Mouse (Mus musculus) retina, embryonic 14.5 days (tissue): ENCODE measurements around the gene Igf1r.

ENCODE experiments used
- DNase-seq: peaks from one replicate; pipeline ENCODE4 v3.0.0-alpha.2; 2015; ENCODE audit warnings: low spot score

Gene Igf1r

GRCm38 (mm10) chr7:68053002-68053624 lies 100.5 kb downstream of the Igf1r start:
- no peak for DNase-seq

DNA sequence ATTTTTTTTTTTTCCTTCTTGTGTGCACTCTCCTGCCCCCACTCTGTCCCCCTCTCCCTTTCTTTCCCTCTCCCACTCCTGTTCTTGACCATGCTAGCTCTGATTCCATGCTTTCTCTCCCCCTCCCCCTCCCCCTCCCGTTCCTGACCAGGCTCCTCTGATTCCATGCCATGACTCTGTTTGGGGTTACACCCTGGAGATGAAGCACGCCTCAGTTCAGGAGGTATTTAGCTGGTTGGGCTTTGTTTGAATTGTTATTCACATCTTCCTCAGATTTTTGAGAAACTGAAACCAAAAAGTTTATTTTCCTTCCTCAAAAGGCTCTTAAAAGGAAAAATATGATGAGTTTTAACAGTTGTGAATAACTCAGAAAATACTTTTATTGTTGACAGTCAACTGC lies 101.9 kb downstream of the Igf1r start:
- DNase-seq: no peak

GRCm38 (mm10) chr7:68054956-68055355 lies 102.3 kb downstream of the Igf1r start:
- DNase-seq: no peak

DNA sequence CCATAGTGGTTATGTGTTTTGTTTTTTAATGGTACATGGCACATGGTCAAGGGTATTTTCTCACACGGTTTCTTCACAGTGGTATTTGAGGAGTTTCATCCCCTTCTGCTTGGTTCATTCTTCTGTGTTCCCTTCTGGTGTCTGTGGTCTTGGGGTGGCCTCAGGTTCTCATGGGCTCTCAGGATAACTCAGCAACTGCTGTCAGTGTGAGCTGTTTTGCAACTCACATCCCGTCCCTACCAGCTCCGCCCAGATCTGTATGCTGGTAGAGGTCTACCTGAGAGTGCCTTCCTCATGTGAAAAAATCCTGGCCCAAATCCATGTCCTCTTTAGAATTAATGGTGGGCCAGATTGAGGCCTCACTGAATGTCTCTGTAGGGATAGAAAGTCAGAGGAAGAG lies 104.4 kb downstream of the Igf1r start:
- DNase-seq: no peak

DNA sequence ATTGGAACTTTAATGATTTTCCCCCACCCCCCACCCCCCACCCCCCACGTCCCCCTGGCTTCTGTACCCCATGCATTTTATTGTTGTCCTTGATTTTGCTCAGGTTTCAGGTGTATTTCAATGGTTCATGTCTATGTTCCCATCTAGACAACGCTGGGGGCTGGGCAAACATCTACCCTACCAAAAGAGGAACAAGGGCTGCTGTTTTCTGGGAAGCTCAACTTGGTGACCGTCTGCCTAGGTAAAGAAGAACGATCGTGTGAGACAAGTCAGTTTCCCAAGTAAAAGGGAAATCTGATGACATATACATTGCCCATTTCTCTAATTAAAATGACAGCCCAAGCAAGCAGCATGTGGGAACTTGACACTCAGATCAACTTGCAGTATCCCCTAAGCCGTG lies 107.1 kb downstream of the Igf1r start:
- no peak for DNase-seq

- no peak for DNase-seq
These were observed 108.8 kb downstream of the Igf1r start for GRCm38 (mm10) chr7:68061434-68061833.

- no peak for DNase-seq
These were observed 109.7 kb downstream of the Igf1r start for GRCm38 (mm10) chr7:68062170-68062848.

- DNase-seq: no peak
These were observed 110.2 kb downstream of the Igf1r start for GRCm38 (mm10) chr7:68062849-68063208.

DNA sequence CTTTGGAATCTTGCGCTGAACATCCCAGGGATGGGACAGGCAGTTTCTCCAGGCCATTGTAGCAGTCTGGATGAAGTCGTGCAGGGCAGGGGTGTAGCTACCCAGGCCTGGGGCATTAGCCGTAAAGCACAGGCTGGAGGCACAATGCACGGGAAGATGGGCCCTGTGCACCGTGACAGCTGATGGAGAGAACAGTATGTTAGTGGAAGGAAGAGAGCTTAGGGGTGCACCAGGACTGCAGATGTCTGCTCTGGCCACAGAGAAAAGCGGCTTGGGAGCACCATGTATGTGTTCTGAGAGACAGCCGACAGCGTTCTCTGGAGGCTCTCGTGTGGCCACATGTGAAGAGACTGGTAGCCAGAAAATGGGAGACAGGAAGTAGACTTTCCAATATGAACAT lies 111.1 kb downstream of the Igf1r start:
- no peak for DNase-seq

DNA sequence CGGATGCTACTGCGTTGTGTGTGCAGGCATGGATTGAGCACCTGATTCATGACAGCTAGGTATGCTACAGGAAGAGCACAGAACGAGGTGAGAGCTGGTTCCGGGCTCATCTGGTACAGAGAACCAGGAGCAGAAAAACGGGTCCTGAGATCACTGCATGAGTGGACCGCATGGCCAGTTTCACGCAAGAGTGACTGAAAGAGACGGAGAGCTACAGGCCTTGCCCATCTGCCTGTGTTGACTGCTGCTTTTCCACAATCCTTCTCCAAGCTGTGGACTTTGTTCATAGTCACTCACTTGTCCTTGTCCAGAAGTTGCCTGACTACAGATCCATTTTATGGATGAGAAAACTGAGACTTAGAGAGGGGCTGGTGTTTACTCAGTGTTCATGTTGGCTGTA lies 111.5 kb downstream of the Igf1r start:
- no peak for DNase-seq

DNA sequence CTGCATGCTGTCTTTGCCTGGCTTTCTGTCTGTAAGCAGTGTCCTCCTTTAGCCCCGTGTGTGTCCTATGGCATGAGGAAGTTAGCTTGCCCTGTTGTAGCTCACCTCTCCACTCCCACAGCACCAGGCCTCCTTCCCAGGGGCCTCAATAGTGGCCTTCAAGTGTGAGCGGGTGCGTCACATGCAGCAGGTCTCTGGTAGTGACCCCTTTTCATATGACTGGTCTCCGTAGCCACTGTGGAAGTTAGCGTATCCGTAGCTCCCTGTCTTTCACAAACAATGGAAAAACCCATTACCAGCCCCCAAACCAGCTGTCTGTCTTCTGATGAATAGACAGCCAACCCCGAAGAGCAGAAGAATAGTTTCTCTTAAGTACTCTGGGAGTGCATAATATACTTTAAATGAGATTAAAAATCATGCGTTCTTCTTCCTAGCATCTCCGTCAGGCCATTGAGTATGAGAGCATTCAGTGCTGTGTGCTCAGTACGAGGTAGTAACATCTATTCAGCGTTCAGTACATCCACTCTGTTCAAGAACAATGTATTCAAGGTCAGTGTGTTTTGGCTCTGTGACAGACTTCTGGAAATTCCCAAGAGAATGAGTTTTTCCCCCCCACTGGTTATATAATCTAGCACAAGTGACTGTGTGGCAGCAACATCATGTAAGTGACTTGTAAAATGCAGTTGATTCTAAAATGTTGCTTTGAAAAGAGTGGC lies 112.2 kb downstream of the Igf1r start:
- no peak for DNase-seq

- no peak for DNase-seq
These were observed 113.3 kb downstream of the Igf1r start for GRCm38 (mm10) chr7:68065904-68066303.

DNA sequence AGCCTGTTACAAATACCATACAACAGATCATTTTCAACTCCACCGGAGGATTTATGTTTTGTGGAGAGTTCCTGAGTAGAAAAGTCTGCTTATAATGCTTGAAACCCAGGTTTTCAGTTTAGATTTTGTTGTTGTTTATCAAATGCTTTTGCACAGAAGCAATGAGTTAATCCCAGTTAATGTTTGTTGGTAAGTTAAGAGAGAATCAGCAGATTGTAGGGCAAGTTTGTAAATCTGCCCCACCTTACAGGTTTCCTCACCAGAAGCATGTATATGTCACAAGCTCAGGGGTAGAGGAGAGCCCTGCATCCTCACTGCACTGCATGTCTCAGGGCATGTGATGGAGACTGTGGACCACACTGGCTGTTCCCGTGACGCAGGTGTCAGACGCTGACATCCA lies 114.7 kb downstream of the Igf1r start:
- DNase-seq: no peak

DNA sequence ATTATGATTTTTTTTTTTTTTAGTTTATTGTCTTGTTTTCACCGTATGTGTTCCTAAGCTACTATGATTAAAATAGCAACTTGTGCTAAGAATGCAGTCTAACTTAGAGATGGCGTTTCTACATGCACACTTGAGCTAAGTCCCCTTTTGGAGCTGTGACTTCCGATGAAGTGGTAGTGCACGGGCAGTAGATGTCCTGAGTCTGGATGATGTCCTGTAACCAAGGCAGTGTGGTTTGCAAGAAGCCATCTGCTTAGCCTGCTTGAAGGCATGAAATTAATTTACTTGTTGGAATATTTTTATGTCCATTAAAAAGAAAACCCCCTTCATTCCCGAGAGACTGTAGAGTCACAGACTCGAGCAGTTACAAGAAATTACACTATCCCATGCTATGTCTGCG lies 116.7 kb downstream of the Igf1r start:
- no peak for DNase-seq

- DNase-seq: no peak
These were observed 117.4 kb downstream of the Igf1r start for GRCm38 (mm10) chr7:68070030-68070429.

- no peak for DNase-seq
These were observed 118.0 kb downstream of the Igf1r start for GRCm38 (mm10) chr7:68070626-68071025.

- DNase-seq: no peak
These were observed 118.4 kb downstream of the Igf1r start for GRCm38 (mm10) chr7:68071050-68071449.

DNA sequence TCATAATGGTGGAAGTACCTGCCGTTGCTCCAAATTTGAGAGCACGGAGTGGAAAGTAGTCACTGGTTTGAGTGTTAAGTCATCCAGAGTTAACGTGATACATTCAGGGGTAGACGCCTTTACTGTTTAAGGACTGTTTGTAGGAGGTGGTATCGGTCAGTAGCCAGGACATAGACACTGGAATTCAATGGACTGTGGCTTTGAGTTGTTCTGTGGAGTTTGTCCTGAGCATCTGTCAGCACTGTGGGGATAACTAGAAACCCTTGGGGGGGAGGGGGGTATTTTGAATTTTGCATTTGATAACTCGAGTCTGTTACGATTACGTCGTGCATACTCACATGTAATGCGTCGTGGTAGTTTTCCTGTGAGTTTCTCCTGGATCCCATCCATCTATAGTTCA lies 119.1 kb downstream of the Igf1r start:
- no peak for DNase-seq

DNA sequence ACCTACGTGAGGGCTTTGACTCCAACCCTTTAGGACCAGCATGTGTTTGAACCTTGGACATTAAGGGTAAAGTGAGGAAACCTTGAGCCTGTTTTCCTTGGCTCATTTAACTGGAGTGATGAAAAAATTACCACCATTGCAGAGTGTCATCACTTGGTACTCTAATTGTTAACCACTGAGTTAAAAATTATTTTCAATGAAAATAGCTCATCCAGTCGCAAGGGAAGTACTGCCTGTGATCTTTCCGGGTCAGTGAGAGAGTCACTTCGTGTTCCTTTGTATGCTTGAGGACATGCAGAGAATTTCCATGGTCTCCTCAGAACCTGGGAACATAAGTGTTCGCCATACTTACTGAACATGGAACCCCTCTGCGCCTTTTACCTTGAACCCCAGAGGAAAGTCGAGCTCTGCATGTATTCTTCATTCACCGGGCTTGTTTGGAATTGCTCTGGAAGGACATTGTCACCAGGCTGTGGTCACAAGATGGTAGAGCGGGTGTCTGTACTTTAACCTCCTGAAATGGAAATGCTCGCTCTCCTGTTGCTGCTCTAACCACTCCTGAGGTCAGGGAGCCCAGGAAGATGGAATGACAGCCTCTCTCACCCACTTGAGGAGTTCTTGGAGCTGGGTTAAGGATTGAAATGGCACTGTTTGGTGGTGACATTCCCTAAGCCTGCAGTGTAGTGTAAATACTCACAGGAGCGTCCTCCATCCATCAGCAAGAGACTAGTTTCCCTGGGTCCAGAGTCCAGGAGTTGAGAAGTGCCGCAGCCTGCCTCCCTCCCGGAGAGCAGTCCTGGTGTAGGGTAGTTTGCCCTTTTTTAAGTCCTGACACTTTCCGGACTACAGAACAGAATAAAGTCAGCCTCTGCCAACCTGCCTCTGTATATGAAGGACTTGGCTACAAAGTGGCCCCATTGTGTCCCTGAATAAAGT lies 120.2 kb downstream of the Igf1r start:
- no peak for DNase-seq

- no peak for DNase-seq
These were observed 120.8 kb downstream of the Igf1r start for GRCm38 (mm10) chr7:68073460-68073806.

GRCm38 (mm10) chr7:68074748-68075147 lies 122.1 kb downstream of the Igf1r start:
- no peak for DNase-seq

GRCm38 (mm10) chr7:68075401-68075800 lies 122.8 kb downstream of the Igf1r start:
- no peak for DNase-seq
